Mouse (Mus musculus): ENCODE results near the gene Foxp1.

- no peak for TF ChIP-seq CTCF (IDR thresholded peaks at IDR 0.05; ENCODE audit: control insufficient read depth, insufficient read depth, low read length)
- TF ChIP-seq POLR2A (IDR thresholded peaks at IDR 0.05; ENCODE audit: borderline replicate concordance, control insufficient read depth, low read depth, low read length): no peak
Observed at GRCm38 (mm10) chr6:99026040-99026439, 496.5 kb downstream of the Foxp1 start.

Data from bone marrow, adult 2 months (tissue).